Mouse (Mus musculus) stomach, postnatal 0 days (tissue): ENCODE results near the gene Apmap.

Experiments
- CTCF ChIP-seq: IDR thresholded peaks from 2 replicates; pipeline ENCODE4 v1.5.1; 2016; ENCODE audit warnings: antibody characterized with exemption, low read depth, mild to moderate bottlenecking, moderate library complexity
- EP300 ChIP-seq: optimal IDR thresholded peaks from 2 replicates; pipeline ENCODE3; 2016; ENCODE audit warnings: antibody characterized with exemption

GRCm38 (mm10) chr2:150643726-150644415, 35.5 kb upstream of the Apmap start:
- TF ChIP-seq EP300 (no peak), CTCF (no peak)
